Mouse (Mus musculus) MEL (cell line): Measurements from ENCODE around the gene Eda2r.

Experiments
- MAFK ChIP-seq: IDR thresholded peaks from 2 replicates; pipeline ENCODE4 v1.6.1; 2011; ENCODE audit warnings: low read depth, mild to moderate bottlenecking, low read length, improper control_type of control experiment, borderline replicate concordance
- POLR2A ChIP-seq, 2 experiments: IDR thresholded peaks; 2 replicates each; pipeline ENCODE4 v1.6.1; 2011 to 2012; ENCODE audit warnings: low read length in 2 of 2, mild to moderate bottlenecking in 2 of 2, control low read depth in 1 of 2, improper control_type of control experiment in 1 of 2, low read depth in 1 of 2, moderate library complexity in 1 of 2; ENCODE audit not compliant: control insufficient read depth in 1 of 2, insufficient read depth in 1 of 2, poor library complexity in 1 of 2

GRCm38 (mm10) chrX:97369206-97369605 is 7.8 kb downstream of the Eda2r start:
- TF ChIP-seq POLR2A (IDR thresholded peaks at IDR 0.05; ENCODE audit: control insufficient read depth in 1 of 2, insufficient read depth in 1 of 2, low read depth in 1 of 2, low read length in 2 of 2, poor library complexity in 1 of 2) (no peak), MAFK (no peak)
